Mouse (Mus musculus) layer of hippocampus, postnatal 14 days (tissue): ENCODE measurements around the gene Sprn. TPM values are rescaled to one million over a fixed set of nuclear protein-coding genes. Genes with fewer than 3 reads are reported as not detected.

Experiments used
- DNase-seq, 2 experiments: peaks; one replicate each; pipeline ENCODE4 v3.0.0; 2021 to 2022; ENCODE audit warnings: low spot score in 2 of 2, mixed read lengths in 1 of 2
- long read RNA-seq, 2 experiments: library from polyadenylated mRNA; stranded (forward); transcript quantifications; one replicate each; pipeline ENCODE4 v2.0.0; 2021
- total RNA-seq, 2 experiments: library from RNA; stranded (reverse); gene quantifications; 2 replicates each; pipeline ENCODE4 v1.2.3; 2021

The Sprn gene
- total RNA-seq = 100 to 1,000 TPM; 192 to 199 TPM
- long read RNA-seq, experiment 1, transcript Sprn-201 (2 exons, 3,374 nt) = major isoform, 102 of 147 reads
- long read RNA-seq, experiment 1, partial matches to known transcripts = 0 of 147 reads
- long read RNA-seq, experiment 1, other reads (novel, unspliced or antisense) = 45 of 147 reads
- long read RNA-seq, experiment 2, transcript Sprn-201 (2 exons, 3,374 nt) = major isoform, 148 of 211 reads
- long read RNA-seq, experiment 2, partial matches to known transcripts = 0 of 211 reads
- long read RNA-seq, experiment 2, other reads (novel, unspliced or antisense) = 63 of 211 reads

DNA sequence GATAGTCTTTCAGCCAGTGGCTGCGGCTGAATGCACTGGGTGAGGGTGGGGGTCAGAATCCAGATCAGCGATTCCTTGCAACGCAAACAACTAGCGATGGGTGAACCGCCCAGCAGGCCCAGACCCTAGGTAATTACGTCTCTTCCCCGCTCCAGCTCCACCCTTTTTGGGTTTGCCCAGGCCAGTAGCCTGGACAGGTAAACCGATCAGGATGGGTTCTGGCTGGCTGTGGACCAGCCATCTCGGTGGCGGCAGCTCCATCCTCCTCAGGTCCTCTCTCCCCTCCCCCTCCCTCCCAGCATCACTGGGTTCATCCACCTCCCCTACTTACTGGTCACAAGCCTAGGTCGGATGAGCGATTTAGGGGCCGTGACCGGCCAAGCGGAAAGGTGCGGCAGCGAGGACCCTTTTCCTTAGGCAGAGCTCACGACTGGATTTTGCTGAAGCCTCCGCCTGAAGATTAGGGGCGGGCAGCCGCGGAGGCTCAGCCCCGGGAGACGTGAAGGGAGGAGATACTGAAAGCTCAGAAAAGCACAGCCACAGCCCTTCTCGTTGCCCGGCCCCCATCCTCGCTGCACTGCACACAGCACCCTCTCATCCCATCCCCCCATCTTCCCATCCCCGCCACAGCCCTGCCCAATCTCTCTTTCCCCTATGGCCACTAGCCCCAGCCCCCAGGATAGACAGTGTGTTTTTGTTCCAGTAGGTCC is at the start of gene Sprn:
TSS of gene Sprn (minus strand) at position 660 of the 710 bp plus-strand sequence.
- peak; percentile 64 to 73 for DNase-seq

DNA sequence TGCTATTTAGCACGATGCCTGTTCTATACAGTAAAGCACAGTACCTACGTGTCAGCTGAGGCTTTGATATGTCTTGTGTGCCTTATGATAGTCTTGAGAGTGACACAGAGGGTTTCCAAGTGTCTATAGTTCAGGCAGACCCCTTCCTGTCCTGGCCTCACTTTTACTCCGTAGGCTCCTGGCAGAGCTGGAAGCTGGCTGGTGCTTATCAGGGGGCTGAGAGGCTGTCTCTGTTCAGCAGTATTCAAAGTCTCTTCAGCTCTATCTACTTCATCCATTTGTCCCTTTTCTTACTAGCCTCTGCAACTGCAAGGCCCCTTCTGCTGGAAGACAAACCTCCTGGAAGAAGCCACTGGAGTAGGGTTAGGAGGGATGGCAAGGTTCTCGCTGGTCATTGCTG is 46.4 kb upstream of the Sprn start:
- no peak for DNase-seq

DNA sequence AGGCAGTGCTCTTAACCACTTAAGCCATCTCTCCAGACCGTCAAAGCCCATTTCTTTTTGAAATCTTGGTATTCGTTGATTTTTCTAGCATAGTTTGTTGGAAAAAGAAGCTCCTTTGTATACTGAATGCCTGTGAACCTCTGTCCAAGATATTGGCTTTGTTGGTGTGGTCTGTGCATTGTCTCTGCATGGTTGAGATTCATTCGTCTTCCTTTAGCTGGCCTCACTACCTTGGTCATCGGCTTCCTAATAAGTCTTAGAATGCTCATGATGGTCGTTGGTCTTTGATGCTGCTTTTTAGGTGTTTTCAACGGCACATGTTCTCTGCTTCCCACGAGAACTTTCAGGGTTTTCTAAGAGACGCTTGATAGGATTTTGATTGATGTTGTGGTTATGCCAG is 41.3 kb upstream of the Sprn start:
- no peak for DNase-seq

DNA sequence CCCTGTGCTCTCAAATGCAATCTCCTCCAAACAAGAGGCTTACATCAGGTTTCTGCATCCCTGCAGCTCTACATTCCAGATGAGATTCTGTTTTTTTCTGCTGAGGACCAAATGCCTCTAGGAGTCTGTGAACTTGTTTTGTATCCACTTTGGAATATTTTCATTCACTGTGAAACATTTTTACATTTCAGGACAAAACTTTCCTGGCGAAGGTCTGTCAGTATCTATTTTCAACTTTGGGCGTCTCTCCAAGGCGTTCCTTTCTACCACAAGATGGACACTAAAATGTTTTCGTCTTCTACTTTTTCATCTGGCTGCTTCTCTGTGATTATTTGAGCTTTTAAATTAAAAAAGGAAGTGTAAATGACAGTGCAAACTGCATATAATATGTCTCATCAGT is 39.4 kb upstream of the Sprn start:
- DNase-seq = peak in 1 of 2 experiments; percentile 7

DNA sequence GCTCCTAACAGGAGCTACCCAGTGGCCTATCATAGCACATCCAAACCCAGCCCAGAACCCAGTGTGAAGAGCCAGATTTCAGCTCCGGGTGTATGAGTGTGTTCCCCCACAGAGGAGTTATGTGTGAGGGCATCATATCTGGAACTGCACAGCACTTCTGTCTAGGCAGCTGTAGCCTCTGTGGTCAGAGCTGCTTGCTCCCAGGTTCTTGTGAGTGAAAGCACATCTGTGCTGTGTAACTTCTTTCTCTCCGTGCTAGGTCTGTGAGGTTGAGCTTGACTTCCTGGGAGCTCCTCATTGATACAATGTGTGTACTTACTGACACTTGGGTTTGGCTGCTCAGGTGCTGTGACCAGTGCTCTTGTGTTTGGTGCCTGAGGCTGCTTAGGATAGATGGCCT is 38.2 kb upstream of the Sprn start:
- no peak for DNase-seq

DNA sequence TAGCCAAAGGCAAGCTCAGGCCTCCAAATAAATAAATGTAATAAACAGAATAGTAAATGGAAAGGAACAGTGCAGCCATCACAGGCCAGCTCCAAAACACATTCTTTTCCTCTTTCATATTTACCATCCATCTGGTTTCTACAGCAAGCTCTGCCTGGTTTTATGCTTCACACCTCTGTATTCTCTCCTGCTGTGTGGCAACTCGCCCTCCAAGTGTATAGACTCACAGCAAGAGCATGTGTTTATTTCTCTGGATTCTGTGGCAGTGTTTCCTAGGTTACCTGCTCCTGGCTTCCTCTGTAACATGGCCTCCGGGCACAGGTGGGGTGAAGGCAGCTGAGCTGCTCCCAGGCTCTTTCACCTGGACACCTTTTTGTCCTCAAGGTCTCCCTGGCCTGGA is 37.8 kb upstream of the Sprn start:
- no peak for DNase-seq

DNA sequence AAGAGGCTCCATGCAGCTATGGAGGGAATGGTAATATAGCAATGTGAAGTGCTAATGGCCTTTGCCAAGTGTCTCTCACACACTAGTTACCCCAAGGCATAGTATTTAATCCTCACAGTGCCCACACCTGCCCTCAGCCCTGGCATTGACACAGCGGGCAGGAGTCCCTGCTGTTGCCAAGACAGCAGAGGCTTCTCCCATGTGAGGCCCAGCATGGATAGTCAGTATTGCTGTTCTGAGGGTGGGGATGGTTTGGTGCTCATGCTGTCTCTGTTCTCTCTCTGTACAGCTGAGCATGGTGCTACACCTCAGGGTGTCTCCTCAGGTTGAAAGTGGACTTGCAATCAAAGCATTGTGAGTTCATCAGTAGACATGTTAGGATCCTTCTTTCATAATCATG is 35.8 kb upstream of the Sprn start:
- no peak for DNase-seq

DNA sequence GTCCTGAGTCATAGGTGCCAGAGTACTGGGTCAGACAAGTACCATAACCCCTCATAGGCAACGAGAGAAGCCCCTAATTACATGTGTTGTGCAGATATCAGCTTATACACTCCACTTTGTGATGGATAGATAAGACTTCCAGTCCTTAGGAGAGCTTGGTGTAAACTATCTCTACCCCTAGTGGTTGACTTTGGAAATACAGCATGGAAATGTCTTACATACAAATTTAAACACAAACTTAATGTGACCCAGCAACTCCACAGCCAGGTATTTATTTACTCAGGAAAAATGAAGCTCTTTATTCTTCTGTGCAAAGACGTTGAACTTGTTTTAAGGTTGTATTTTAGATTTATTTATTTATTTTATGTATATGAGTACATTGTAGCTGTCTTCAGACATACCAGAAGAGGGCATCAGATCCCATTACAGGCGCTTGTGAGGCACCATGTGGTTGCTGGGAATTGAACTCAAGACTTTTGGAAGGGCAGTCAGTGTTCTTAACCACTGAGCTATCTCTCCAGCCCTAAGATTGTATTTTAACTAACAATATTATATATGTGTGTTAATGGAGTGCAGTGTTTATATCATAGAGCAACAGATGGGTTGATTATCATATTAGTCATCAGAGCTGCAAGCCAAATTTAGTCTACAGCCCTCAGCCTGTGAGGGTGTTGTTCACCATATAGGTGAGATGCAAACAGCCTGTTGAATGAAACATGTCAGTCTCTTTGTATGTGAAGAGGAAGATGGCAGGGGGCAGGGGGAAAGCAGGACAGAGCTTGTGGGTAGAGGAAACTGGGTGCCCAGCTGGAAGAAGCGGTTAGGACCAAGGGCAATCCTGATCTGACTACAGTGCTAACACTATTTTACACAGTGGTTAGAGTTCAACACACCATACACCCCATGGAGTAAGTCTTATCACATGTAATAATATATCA is 34.0 kb upstream of the Sprn start:
- DNase-seq = peak; percentile 50 to 55

DNA sequence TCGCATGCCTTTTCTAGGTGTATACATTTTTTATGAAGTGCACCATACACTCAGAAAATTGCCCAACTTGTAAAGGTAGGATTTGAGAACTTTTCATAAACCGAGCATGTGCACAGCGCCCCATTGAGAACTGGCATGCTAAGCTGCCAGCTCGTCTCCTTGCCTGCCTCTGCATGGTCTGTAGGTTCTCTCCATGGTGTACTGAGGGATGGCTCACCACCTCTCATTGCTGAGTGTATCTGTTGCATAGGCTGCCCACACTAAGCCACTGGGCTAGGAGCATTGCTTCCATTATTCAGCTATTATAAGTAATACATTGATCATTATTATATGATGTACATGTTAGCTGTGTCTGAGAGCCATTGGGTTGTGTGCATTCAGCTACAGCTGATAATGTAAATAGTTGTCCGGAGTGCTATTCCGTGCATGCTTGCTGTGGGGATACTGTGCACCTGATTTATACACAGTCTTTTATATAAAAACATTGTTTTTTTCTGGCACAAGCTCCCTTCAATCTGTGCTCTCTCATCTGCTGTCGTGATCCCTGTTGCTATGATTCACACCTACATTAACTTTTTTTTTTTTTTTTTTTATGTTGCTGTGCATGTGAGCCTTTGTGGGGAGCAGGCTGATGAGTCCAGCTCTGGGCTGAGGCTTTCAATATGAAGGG is 33.2 kb upstream of the Sprn start:
- DNase-seq = peak; percentile 24 to 63

DNA sequence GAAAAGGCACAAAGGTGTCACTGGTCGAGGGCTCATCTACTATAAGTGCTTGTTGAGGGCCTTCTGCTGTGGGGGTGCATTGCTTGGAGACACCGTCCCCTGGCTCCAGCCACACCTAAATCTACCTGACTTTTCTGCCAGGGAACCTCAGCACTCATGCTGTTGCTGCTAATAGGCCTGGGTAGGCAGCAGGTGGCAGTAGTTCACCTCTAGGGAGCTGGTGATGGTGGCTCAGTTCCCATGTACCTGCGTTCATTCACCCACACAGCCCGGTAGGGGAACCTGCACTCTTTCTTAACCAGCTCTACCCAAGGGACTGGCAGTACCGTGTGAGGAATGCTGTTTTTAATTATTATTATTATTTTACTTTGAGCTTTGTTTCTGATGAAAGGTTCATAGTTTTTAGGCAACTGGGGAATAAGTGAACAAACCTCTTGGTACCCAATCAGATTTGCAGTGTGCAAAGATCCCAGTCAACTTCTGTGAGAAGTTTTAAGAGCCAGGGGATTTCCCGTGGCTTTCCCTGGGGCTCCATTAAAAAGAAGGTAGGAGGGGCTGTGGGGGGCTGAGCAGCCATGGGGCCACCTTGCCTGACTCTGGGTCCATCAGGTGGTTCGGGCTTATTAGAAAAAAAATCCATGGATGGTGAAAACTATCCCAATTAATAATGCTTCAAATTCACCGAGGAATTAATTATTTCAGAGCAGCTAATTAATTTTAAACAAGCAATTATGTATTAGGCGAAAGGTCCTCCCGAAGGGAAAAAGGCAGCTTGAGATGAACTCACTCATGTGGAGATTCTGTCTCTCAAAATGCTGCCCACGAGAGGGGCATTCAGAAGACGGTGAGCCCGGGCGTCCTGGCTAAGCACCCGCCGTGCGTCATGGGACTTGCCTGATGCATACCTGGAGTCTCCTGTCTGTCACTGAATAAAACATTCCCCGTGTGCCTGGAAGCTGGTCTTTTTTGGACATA is 32.3 kb upstream of the Sprn start:
- peak; percentile 39 to 55 for DNase-seq

DNA sequence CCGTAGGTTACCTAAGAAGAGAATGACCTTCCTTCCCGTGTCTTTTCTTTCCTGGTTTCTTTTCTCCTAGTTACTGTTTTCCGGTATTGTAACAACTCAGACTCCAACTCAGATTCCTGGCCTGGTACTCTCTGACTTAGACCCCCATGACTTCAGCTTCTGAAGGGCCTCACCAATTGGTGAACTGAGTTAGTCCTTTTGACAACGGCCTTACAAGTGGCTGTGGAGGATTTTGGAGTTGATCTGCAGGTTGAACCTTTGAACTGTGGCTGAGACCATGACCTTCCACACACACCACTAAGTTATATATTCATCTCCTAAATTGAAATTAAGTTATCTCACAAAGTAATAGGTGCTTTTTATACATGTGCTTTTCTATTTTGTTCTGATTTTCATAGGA is 29.5 kb upstream of the Sprn start:
- no peak for DNase-seq

DNA sequence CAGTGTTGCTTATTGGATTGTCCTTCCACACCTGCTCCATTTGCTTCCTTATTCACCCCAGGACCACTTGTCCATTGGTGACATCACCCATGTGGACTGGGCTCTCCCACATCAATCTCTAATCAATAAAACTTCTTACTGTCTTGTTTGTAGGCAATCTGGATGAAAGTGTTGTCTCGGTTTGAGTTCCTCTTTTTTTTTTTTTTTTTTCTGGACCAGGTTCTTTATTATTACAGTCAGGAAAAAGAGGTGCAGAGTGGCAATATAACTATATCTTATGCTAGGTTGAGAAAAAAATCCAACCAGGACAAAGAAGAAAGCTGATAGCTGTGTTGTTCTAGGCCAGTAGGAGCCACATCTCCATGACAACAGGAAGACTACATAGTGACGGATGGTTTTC is 26.0 kb upstream of the Sprn start:
- DNase-seq = no peak

DNA sequence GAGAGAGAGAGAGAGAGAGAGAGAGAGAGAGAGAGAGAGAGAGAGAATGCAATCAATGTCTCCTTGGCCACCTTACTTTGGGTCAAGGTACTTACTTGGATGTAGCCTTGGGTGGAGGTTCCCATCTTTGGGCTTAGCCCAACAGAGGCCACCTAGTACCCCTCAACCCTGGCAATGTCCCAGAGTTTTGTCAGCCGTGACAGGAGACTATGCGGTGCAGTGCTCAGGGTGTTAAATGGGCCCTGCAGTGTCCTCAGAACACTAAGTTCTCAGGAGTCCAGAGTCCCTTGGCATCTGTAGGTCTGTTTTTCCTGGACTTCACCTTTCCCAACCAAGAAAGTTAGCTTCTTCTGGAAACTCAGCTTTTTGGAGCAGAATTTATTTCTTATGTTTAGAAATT is 24.5 kb upstream of the Sprn start:
- DNase-seq = no peak

DNA sequence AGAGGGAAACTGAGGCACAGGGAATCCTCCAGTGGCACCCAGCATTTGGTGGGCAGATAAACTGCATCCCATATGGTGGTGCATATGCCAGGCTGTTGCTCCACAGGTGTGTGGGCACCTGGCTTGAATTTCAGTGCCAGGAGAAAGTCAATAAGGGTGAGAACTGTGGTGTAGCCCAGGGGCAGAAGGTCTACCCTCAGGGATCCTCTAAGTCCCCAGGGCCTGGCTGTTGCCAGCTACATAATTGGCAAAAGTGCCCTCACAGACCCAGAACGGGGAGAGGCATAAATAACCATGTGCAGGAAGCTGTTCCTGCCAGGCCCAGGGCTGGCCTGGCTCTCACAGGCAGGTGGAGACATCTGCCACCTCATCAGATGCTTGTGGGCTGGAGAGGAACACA is 18.3 kb upstream of the Sprn start, which contains the start of gene Olfr523:
TSS of gene Olfr523 (plus strand) at position 282 of the 400 bp plus-strand sequence.
- DNase-seq = no peak

DNA sequence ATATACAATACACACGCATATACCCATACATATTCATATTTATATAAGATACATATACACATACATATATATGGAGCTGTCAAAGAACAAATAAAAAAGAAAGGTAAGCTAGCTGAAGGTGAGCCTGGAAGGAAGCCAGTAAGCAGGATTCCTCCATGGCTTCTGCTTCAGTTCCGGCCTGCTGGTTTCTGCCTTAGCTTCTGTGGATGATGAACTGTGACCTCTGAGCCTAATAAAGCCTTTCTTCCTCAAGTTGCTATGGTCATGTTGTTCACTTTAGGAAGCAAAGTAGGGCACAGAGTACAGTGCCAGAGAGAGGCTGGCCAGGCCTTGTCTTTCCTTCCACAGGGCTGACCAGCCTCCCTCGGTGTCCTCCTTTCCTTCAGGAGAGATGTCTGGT is 16.2 kb upstream of the Sprn start:
- no peak for DNase-seq

DNA sequence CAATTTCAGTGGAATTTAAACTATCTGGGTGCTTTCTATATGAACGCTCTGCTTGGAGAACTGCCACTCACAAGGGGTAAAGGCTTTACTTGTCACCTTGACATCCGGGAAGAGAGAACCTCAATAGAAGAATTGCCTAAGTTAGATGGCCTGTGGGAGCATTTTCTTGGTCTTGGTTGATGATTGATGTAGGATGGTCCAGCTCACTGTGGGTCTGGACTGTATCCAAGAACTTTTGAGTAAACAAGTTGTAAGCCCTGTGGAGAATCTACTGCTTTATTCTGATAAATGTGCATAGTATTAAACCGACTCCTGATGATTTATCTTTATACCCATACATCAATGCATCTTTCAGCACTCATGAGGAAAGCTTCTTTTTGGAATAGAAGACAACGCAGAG is 14.7 kb upstream of the Sprn start:
- no peak for DNase-seq

DNA sequence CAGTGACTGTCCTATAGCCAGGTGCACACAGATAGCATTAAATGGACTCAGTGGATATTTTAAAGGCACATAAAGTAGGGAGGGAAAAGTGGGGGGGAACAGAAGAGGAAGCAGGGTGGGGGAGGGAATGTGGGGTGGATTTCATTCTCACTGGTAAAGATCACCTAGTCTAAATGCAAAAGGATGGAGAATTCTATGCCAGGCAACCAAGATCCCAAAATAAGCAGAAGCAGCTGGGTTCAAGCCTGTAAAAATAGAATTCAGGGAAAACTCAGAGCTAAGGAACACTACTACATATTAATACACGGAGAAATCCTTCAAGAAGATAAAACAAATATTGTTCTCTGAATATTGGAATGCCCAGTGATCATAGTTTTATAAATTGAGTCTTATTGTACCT is 13.3 kb upstream of the Sprn start:
- DNase-seq = no peak

DNA sequence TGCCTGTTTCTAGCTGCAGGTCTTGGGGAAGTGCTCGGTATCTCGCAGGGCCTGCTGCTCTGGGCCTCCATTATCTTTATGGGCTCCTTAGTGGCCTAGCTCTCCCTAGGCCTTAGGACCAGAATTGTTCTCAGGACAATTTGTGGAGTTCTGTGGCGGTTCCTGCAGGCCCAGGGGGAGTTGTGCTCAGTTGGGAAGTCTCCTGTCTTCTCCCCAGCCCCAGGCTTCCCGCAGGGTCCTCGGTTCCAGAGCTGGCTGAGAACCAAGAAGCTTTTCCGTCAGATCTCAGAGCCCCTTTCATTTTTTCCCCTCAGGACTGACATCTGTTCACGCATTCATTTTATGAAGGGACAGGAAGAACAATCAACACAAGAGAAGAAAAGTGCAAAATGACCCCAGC is 10.0 kb upstream of the Sprn start, which contains the start of gene Olfr522:
TSS of gene Olfr522 (minus strand) at position 101 of the 400 bp plus-strand sequence.
- no peak for DNase-seq

DNA sequence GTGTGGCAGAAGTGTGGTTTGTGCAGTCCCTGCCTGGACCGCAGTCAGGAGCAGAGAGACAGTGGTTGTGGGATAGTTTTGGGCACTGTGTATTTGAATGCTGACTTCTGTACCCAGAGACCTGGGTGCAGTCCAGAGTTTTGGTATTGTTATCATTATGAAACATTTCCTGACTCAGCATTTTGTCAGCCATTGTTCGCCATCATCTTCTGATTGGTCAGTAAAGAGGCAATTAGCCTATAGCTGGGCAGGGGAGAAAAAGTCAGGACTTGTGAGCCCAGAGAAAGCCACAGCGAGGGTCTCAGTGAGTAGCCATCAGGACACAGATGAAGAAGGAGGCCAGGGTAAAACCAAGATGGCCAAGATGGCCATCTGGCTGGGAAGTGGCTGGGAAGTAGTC is 5.7 kb upstream of the Sprn start:
- no peak for DNase-seq

DNA sequence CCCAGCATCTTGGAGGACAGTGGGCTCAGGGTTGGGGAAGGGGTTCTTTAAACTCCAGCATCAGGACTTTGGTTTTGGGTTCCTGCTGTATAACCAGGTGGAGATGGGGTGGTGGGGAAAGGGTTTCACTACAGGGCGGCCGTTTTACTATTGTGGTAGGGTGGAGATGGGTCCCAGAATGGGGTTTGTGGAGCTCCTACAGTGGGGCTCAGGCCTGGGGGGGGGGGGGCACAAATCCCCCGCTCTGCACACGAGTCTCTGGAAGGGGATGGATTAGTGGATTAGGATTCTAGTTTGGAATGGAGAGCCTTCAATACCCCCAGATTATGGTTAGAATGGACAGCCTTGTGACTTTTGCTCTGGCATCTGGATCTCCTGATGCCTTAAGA is 854 bp downstream of the Sprn start:
- DNase-seq = no peak
